Mouse (Mus musculus): Measurements from ENCODE around the gene Gm10190. TPM values are rescaled to one million over a fixed set of nuclear protein-coding genes. Genes with fewer than 3 reads are reported as not detected.

Gm10190 gene
- polyA plus RNA-seq (2014; fragmentation: Illumina TruSeq; extraction: RNeasy Lipid Tissue Mini Kit (QIAGEN cat#74804); ENCODE audit: low read depth, low replicate concordance), result not detected

DNA sequence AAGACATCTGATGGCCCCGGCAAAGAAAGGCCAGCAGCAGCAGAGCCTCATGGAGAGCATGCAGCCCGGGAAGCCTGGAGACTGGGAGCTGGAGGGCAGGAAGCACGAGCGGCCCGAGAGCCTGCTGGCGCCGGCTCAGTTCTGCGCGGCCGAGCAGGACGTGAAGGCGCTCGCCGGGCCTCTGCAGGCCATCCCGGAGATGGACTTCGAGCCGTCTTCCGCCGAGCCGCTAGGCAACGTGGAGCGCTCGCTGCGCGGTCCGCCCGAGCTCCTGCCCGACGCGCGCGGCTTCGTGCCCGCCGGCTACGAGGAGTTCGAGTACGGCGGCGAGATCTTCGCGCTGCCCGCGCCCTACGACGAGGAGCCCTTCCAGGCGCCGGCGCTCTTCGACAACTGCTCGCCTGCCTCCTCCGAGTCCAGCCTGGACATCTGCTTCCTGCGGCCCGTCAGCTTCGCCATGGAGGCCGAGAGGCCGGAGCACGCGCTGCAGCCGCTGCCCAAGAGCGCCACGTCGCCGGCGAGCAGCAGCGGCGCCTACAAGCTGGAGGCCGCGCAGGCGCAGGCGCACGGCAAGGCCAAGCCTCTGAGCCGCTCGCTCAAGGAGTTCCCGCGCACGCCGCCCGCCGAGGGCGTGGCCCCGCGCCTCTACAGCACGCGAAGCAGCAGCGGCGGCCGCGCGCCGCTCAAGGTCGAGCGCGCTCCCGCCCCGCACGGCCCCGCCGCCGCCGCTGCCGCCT is at the start of gene Gm10190:
Gene Gm10190 (minus strand): TSS at position 553 of the 737 bp plus-strand sequence.

Other genes starting within 250 kb of the Gm10190 start
- gene Galm, start 246.1 kb downstream of the Gm10190 start, polyA plus RNA-seq (2014; fragmentation: Illumina TruSeq; extraction: RNeasy Lipid Tissue Mini Kit (QIAGEN cat#74804); ENCODE audit: low read depth, low replicate concordance), result 112 TPM
- gene Srsf7, start 166.2 kb downstream of the Gm10190 start, polyA plus RNA-seq (2014; fragmentation: Illumina TruSeq; extraction: RNeasy Lipid Tissue Mini Kit (QIAGEN cat#74804); ENCODE audit: low read depth, low replicate concordance), result 65.8 TPM
- not detected for gene Ttc39d, start 166.1 kb downstream of the Gm10190 start, polyA plus RNA-seq (2014; fragmentation: Illumina TruSeq; extraction: RNeasy Lipid Tissue Mini Kit (QIAGEN cat#74804); ENCODE audit: low read depth, low replicate concordance)
- gene Gemin6, start 149.1 kb downstream of the Gm10190 start, polyA plus RNA-seq (2014; fragmentation: Illumina TruSeq; extraction: RNeasy Lipid Tissue Mini Kit (QIAGEN cat#74804); ENCODE audit: low read depth, low replicate concordance), result 6.8 TPM
- 10.6 TPM for gene Morn2, start 83.3 kb downstream of the Gm10190 start, polyA plus RNA-seq (2014; fragmentation: Illumina TruSeq; extraction: RNeasy Lipid Tissue Mini Kit (QIAGEN cat#74804); ENCODE audit: low read depth, low replicate concordance)
- gene Dhx57, start 83.1 kb downstream of the Gm10190 start, polyA plus RNA-seq (2014; fragmentation: Illumina TruSeq; extraction: RNeasy Lipid Tissue Mini Kit (QIAGEN cat#74804); ENCODE audit: low read depth, low replicate concordance), result 5.1 TPM
- not detected for gene Arhgef33, start 66.1 kb downstream of the Gm10190 start, polyA plus RNA-seq (2014; fragmentation: Illumina TruSeq; extraction: RNeasy Lipid Tissue Mini Kit (QIAGEN cat#74804); ENCODE audit: low read depth, low replicate concordance)
- gene Sos1, start 106.9 kb upstream of the Gm10190 start, polyA plus RNA-seq (2014; fragmentation: Illumina TruSeq; extraction: RNeasy Lipid Tissue Mini Kit (QIAGEN cat#74804); ENCODE audit: low read depth, low replicate concordance), result 20.6 TPM
- gene Cdkl4, start 204.3 kb upstream of the Gm10190 start, polyA plus RNA-seq (2014; fragmentation: Illumina TruSeq; extraction: RNeasy Lipid Tissue Mini Kit (QIAGEN cat#74804); ENCODE audit: low read depth, low replicate concordance), result 0.24 TPM

Data from liver, adult 10 weeks (tissue).